Mouse (Mus musculus) neural tube, embryonic 14.5 days (tissue): Measurements from ENCODE around the gene Nbl1. TPM values are rescaled to one million over a fixed set of nuclear protein-coding genes. Genes with fewer than 3 reads are reported as not detected.

ENCODE experiments used
- ATAC-seq: fragments of 200-750 bp; cut with Nextera tagmentation; 2 replicates; pipeline ENCODE4 v1.8.0; 2017; ENCODE audit warnings: low read depth, mild to moderate bottlenecking, moderate TSS enrichment, moderate library complexity
- H3K27ac ChIP-seq: fragments of 300-500 bp; sonication (generic); 2 replicates; pipeline ENCODE4 v1.5.1; 2014; ENCODE audit warnings: low read depth, mild to moderate bottlenecking, control low read depth, low read length, moderate library complexity, mixed read lengths
- H3K27me3 ChIP-seq: fragments of 300-500 bp; sonication (generic); 2 replicates; pipeline ENCODE4 v1.6.1; 2014; ENCODE audit warnings: low read length; ENCODE audit not compliant: control insufficient read depth, insufficient read depth
- H3K36me3 ChIP-seq: fragments of 300-500 bp; sonication (generic); 2 replicates; pipeline ENCODE4 v1.6.1; 2014; ENCODE audit warnings: low read length, mixed read lengths; ENCODE audit not compliant: control insufficient read depth, insufficient read depth
- H3K4me1 ChIP-seq: fragments of 300-500 bp; sonication (generic); 2 replicates; pipeline ENCODE4 v1.6.1; 2014; ENCODE audit warnings: low read length; ENCODE audit not compliant: control insufficient read depth, insufficient read depth
- H3K4me2 ChIP-seq: fragments of 300-500 bp; sonication (generic); 2 replicates; pipeline ENCODE4 v1.6.1; 2014; ENCODE audit warnings: mild to moderate bottlenecking, low read depth, low read length, control low read depth
- H3K4me3 ChIP-seq: fragments of 300-500 bp; sonication (generic); 2 replicates; pipeline ENCODE4 v1.5.1; 2014; ENCODE audit warnings: low read depth, low read length, control low read depth, mixed read lengths
- H3K9ac ChIP-seq: fragments of 300-500 bp; sonication (generic); replicated peaks from 2 replicates; pipeline ENCODE4 v1.6.1; 2014; ENCODE audit warnings: low read depth, mild to moderate bottlenecking, control low read depth, low read length, mixed read lengths
- H3K9me3 ChIP-seq: fragments of 300-500 bp; sonication (generic); 2 replicates; pipeline ENCODE4 v1.6.1; 2016; ENCODE audit warnings: low read length; ENCODE audit not compliant: control insufficient read depth
- WGBS: fragments of 180-500 bp; shearing (Covaris S2); extraction: QIAGEN DNeasy Blood & Tissue Kit; methylation state at CpG from one replicate; pipeline ENCODE4 v1.1.7; 2014; 5-methylcytosine and 5-hydroxymethylcytosine counted together
- polyA plus RNA-seq: library from polyadenylated mRNA; unstranded; fragments of >200 nt; fragmentation: Nextera tagmentation; extraction: Ambion mirVana; gene quantifications from 2 replicates; pipeline ENCODE4 v1.2.1, GENCODE M21; 2014

The Nbl1 gene
- polyA plus RNA-seq, result 26.3 and 55.9 TPM in 2 replicates

GRCm38 (mm10) chr4:139092356-139093195, at the start of gene Nbl1:
Gene Nbl1, minus strand, starts transcription at chr4:139092993.
- Histone ChIP-seq H3K9me3 (no peaks in the 10 kb centered on the region), H3K27me3 (peaks cover 6% of the 10 kb centered on the region; the same call in 1 of the 2 replicates), H3K4me3 (peak within 1 kb of the TSS; percentile 59), H3K4me2 (peak within 1 kb of the TSS; percentile 91), H3K36me3 (no peaks in the 10 kb centered on the region), H3K9ac (peak within 1 kb of the TSS; percentile 68), H3K4me1 (peaks cover 13% of the 10 kb centered on the region; the same call in 1 of the 2 replicates), H3K27ac (peak within 1 kb of the TSS; percentile 75)
- WGBS, result under 1% methylated on average over 71 of the region's 105 CpGs
- no peak for ATAC-seq

- Histone ChIP-seq H3K27ac (no peak overlapping the region), H3K9ac (no peak overlapping the region), H3K27me3 (no peaks in the 10 kb centered on the region), H3K4me2 (no peak overlapping the region), H3K4me3 (no peak overlapping the region), H3K4me1 (no peaks in the 10 kb centered on the region), H3K9me3 (no peaks in the 10 kb centered on the region), H3K36me3 (no peaks in the 10 kb centered on the region)
- ATAC-seq, result no peak
- 70% methylated on average over 6 of the region's 6 CpGs for WGBS
These were observed 49.0 kb upstream of the Nbl1 start for GRCm38 (mm10) chr4:139141785-139142184.

- Histone ChIP-seq H3K4me3 (no peak overlapping the region), H3K9ac (no peak overlapping the region), H3K4me1 (no peaks in the 10 kb centered on the region), H3K36me3 (no peaks in the 10 kb centered on the region), H3K27me3 (no peaks in the 10 kb centered on the region), H3K4me2 (no peak overlapping the region), H3K27ac (no peak overlapping the region), H3K9me3 (no peaks in the 10 kb centered on the region)
- WGBS, result 81% methylated on average over 2 of the region's 2 CpGs
- no peak for ATAC-seq
These were observed 47.5 kb upstream of the Nbl1 start for GRCm38 (mm10) chr4:139140267-139140666.

DNA sequence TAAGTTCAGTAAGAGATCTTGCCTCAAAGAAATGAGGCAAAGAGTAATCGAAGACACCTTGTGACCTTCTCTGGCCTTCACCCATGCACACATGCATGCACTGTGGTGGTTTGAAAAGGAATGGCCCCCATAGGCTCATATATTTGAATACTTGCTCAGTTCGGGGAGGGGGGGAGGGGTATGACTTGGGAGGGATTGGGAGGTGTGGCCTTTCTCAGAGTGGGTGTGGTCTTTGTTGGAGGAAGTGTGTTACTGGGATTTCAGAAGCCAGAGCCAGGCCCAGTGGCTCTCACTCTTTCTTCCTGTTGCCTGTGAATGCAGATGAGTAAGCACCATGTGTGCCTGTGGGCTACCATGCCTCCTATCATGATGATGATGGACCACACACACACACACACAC, 43.2 kb upstream of the Nbl1 start:
- no peak overlapping the region for H3K9ac ChIP-seq
- no peak overlapping the region for H3K27ac ChIP-seq
- H3K36me3 ChIP-seq, result no peaks in the 10 kb centered on the region
- H3K9me3 ChIP-seq, result no peaks in the 10 kb centered on the region
- H3K4me1 ChIP-seq, result peaks cover 6% of the 10 kb centered on the region
- H3K4me3 ChIP-seq, result no peak overlapping the region
- no peak overlapping the region for H3K4me2 ChIP-seq
- 91% methylated on average over 2 of the region's 2 CpGs for WGBS
- ATAC-seq, result no peak
- no peaks in the 10 kb centered on the region for H3K27me3 ChIP-seq

- no peak overlapping the region for H3K9ac ChIP-seq
- no peak overlapping the region for H3K4me3 ChIP-seq
- no peaks in the 10 kb centered on the region for H3K9me3 ChIP-seq
- no peaks in the 10 kb centered on the region for H3K36me3 ChIP-seq
- no peak for ATAC-seq
- no peak overlapping the region for H3K4me2 ChIP-seq
- peaks cover 19% of the 10 kb centered on the region for H3K4me1 ChIP-seq
- no peak overlapping the region for H3K27ac ChIP-seq
- WGBS, result 83% methylated on average over 5 of the region's 5 CpGs
- H3K27me3 ChIP-seq, result no peaks in the 10 kb centered on the region
These were observed 40.3 kb upstream of the Nbl1 start for GRCm38 (mm10) chr4:139133109-139133508.

DNA sequence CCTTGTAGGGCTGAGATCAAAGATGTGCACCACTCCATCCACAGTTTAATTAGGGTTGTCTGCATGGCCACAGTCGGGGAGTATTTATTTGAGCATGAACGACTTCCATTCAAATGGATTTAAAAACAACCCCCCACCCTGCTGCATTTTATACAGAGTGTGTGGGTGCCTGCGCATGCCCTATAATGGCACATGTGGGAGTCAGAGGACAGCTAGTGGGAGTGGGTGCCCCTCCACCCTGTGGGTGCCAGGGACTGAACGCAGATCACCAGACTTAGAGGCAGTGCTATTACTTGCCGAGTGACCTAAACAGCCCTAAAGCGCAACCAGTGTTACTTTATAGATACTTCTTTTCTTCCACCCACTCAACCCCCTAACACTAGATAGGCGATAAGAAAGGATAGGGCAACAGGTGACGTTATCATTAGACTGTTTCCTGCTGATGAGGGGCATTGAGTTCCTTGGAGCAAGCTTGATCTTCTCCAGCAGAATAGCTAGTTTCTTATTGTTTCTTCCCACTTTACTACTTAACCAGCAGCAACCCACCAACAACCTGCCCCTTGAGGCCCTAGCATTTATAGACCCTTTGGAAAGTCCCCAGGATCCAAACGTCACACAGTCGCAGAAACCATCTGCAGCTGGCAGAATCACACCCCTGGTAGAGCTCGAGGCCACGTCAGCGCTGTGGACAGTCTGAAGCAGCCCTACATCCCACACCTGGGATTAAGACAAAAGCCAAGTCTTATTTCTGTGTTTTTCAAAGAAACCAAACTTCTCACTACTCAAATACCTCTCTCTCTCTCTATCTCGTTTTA, 39.3 kb upstream of the Nbl1 start:
- WGBS, result 85% methylated on average over 14 of the region's 14 CpGs
- Histone ChIP-seq H3K27ac (no peak overlapping the region), H3K27me3 (no peaks in the 10 kb centered on the region), H3K4me2 (peak overlapping the region; percentile 95), H3K36me3 (no peaks in the 10 kb centered on the region), H3K9ac (no peak overlapping the region), H3K4me3 (peak overlapping the region; percentile 82), H3K9me3 (no peaks in the 10 kb centered on the region), H3K4me1 (peaks cover 19% of the 10 kb centered on the region)
- ATAC-seq, result no peak

- Histone ChIP-seq H3K9ac (peak within 1 kb of the TSS; percentile 87), H3K4me2 (peak within 1 kb of the TSS; percentile 95), H3K36me3 (no peaks in the 10 kb centered on the region), H3K9me3 (no peaks in the 10 kb centered on the region), H3K27me3 (no peaks in the 10 kb centered on the region), H3K27ac (peak within 1 kb of the TSS; percentile 78), H3K4me3 (peak within 1 kb of the TSS; percentile 82), H3K4me1 (peaks cover 19% of the 10 kb centered on the region)
- under 1% methylated on average over 56 of the region's 63 CpGs for WGBS
- peak; percentile 99 for ATAC-seq
These were observed 38.1 kb upstream of the Nbl1 start, which contains the start of gene Minos1 for GRCm38 (mm10) chr4:139130701-139131549. Gene Minos1, minus strand, starts transcription at chr4:139131113.

DNA sequence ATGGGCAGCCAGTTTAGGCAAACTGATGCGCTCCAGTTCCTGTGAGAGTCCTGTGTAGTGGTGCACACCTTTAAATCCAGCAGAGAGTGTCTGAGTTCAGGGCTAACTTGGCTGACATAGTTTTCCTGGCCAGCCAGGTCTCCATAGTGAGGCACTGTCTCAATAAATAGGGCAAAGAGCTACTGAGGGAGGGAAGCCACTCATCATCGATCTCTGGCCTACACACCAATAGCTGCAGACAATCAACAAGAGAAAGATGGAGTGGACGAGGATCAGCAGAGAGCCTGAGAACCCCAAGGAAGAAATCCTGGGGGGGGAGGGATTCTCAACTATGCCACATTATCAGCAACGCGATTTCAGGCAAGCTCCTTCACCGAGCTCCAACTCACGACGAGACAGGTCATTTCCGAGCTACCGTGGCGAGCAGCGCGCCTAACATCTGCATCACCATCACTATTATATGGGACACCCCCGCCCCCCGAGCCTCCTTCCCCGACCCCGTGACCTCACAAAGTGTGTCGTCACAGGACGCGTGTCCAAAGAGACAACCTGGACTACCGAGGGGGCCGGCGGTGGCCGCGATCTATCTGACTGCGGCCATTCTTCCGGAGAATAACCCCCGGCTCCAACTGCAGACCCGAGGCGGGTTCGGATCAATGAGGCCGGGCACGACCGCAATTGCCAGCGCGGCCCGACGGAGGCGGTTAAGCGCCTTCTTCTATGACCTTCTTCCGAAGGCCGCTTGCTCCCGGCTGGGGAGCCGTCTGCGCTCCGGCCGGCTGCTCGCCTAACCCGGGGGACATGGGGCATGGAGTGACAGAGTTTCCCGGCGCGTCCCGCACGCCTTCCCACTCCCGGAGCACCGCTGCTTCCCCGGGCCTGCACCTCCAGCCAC, 37.3 kb upstream of the Nbl1 start:
- Histone ChIP-seq H3K4me2 (peak overlapping the region; percentile 95), H3K36me3 (no peaks in the 10 kb centered on the region), H3K4me3 (peak overlapping the region; percentile 82), H3K27ac (peak overlapping the region; percentile 78), H3K9me3 (no peaks in the 10 kb centered on the region), H3K27me3 (no peaks in the 10 kb centered on the region), H3K4me1 (peaks cover 19% of the 10 kb centered on the region), H3K9ac (peak overlapping the region; percentile 87)
- peak; percentile 22; the same call in 1 of the 2 replicates for ATAC-seq
- WGBS, result 2% methylated on average over 57 of the region's 57 CpGs
